Mouse (Mus musculus): ENCODE data around the gene Ttll3. TPM values are rescaled to one million over a fixed set of nuclear protein-coding genes. Genes with fewer than 3 reads are reported as not detected.

Gene Ttll3
- polyA plus RNA-seq, 1 experiment = 1.6 TPM

GRCm38 (mm10) chr6:113441147-113441680 is 52.2 kb downstream of the Ttll3 start:
- Histone ChIP-seq H3ac (ENCODE audit: control insufficient read depth, insufficient read length, low read depth) (no peak overlapping the region), H3K79me3 (ENCODE audit: low read depth) (peaks cover 18% of the 10 kb centered on the region), H3K27me3 (ENCODE audit: control insufficient read depth, insufficient read depth, insufficient read length) (no peaks in the 10 kb centered on the region), H3K4me3 (ENCODE audit: insufficient read depth, poor library complexity, severe bottlenecking) (no peak overlapping the region), H3K79me2 (ENCODE audit: control insufficient read depth, insufficient read depth) (peaks cover 36% of the 10 kb centered on the region), H3K36me3 (ENCODE audit: control insufficient read depth, insufficient read depth) (peaks cover 10% of the 10 kb centered on the region)
- no peak for TF ChIP-seq MAX (IDR thresholded peaks at IDR 0.05)
- TF ChIP-seq CTCF (IDR thresholded peaks at IDR 0.05; ENCODE audit: control insufficient read depth, insufficient read depth, insufficient read length) = peak; percentile 39
- TF ChIP-seq MYOG (IDR thresholded peaks at IDR 0.05; ENCODE audit: control insufficient read depth, extremely low read depth, insufficient read length) = no peak
- no peak for TF ChIP-seq FOSL1 (IDR thresholded peaks at IDR 0.05; ENCODE audit: insufficient read depth, low read length, poor library complexity, severe bottlenecking)
- TF ChIP-seq MYOD1 (IDR thresholded peaks at IDR 0.05; ENCODE audit: control insufficient read depth, insufficient read length, low read depth) = no peak

DNA sequence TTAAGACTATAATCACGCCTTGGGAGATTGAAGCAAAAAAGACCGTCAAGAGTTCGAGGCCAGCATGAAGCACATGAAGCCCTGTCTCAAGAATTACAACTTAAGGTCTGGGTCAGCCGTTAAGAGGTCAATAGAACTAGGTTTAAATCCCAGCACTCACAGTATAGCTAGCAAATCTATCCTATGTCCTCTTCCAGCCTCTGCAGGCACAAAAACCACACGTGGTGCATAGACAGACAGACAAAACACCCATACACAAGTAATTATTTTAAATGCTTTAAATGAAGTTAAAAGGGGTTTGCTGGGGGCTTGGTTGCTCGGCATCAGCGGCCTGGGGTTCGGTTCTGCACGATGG is 53.0 kb downstream of the Ttll3 start:
- H3K4me3 ChIP-seq (ENCODE audit: insufficient read depth, poor library complexity, severe bottlenecking) = peak overlapping the region; percentile 90

DNA sequence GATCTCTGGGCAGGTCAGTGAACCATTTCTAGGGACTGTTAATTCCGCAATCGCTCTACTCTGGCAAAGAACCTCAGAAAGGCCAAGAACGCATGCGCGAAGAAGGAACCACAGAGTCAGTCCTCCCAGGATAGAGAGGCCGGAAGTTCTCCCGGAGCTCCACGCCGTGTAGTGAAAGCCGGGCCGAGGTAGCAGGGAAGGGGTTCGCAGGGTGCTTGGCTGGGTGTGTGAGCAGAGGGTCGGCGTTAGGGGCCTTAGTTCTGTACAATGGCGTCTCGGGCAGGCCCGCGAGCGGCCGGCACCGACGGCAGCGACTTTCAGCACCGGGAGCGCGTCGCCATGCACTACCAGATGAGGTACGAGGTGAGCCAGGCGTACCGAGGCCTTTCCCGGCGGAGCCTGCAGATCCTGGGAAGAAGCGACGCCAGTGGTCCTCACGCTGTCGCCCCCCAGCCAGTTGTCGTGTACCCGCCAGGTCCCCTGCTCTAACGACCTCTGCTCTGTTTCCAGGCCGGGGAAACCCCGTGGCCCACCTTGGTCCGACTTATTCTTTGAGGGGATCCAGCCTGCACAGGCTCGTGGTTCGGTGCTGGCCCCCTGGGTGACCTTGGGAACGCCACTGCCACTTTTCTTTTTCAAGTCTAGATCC is 53.5 kb downstream of the Ttll3 start, which contains the start of gene Jagn1:
Gene Jagn1 (plus strand): TSS at position 128 of the 649 bp plus-strand sequence.
- Histone ChIP-seq H3K79me3 (ENCODE audit: low read depth) (peaks cover 18% of the 10 kb centered on the region), H3K36me3 (ENCODE audit: control insufficient read depth, insufficient read depth) (peaks cover 24% of the 10 kb centered on the region), H3K27me3 (ENCODE audit: control insufficient read depth, insufficient read depth, insufficient read length) (no peaks in the 10 kb centered on the region), H3K79me2 (ENCODE audit: control insufficient read depth, insufficient read depth) (peaks cover 42% of the 10 kb centered on the region), H3ac (ENCODE audit: control insufficient read depth, insufficient read length, low read depth) (peak within 1 kb of the TSS; percentile 90), H3K4me3 (ENCODE audit: insufficient read depth, poor library complexity, severe bottlenecking) (peak within 1 kb of the TSS; percentile 90)
- no peak for TF ChIP-seq MYOD1 (IDR thresholded peaks at IDR 0.05; ENCODE audit: control insufficient read depth, insufficient read length, low read depth)
- peak; percentile 22 for TF ChIP-seq CEBPB (IDR thresholded peaks at IDR 0.05; ENCODE audit: low read depth)
- TF ChIP-seq CTCF (IDR thresholded peaks at IDR 0.05; ENCODE audit: control insufficient read depth, insufficient read depth, insufficient read length) = no peak
- TF ChIP-seq MAX (IDR thresholded peaks at IDR 0.05) = peak; percentile 90

More for the DNA sequence above, 53.0 kb downstream of the Ttll3 start:
- H3K27me3 ChIP-seq (ENCODE audit: control insufficient read depth, insufficient read depth, insufficient read length) = no peaks in the 10 kb centered on the region
- peaks cover 42% of the 10 kb centered on the region for H3K79me2 ChIP-seq (ENCODE audit: control insufficient read depth, insufficient read depth)
- H3K36me3 ChIP-seq (ENCODE audit: control insufficient read depth, insufficient read depth) = peaks cover 19% of the 10 kb centered on the region
- peaks cover 18% of the 10 kb centered on the region for H3K79me3 ChIP-seq (ENCODE audit: low read depth)
- H3ac ChIP-seq (ENCODE audit: control insufficient read depth, insufficient read length, low read depth) = no peak overlapping the region
- no peak for TF ChIP-seq USF1 (IDR thresholded peaks at IDR 0.05; ENCODE audit: low read depth)
- TF ChIP-seq CEBPB (IDR thresholded peaks at IDR 0.05; ENCODE audit: low read depth) = no peak
- no peak for TF ChIP-seq MYOG (IDR thresholded peaks at IDR 0.05; ENCODE audit: control insufficient read depth, extremely low read depth, insufficient read length)
- no peak for TF ChIP-seq CTCF (IDR thresholded peaks at IDR 0.05; ENCODE audit: control insufficient read depth, insufficient read depth, insufficient read length)
- TF ChIP-seq MYOD1 (IDR thresholded peaks at IDR 0.05; ENCODE audit: control insufficient read depth, insufficient read length, low read depth) = no peak
- no peak for TF ChIP-seq FOSL1 (IDR thresholded peaks at IDR 0.05; ENCODE audit: insufficient read depth, low read length, poor library complexity, severe bottlenecking)
- no peak for TF ChIP-seq MAX (IDR thresholded peaks at IDR 0.05)

DNA sequence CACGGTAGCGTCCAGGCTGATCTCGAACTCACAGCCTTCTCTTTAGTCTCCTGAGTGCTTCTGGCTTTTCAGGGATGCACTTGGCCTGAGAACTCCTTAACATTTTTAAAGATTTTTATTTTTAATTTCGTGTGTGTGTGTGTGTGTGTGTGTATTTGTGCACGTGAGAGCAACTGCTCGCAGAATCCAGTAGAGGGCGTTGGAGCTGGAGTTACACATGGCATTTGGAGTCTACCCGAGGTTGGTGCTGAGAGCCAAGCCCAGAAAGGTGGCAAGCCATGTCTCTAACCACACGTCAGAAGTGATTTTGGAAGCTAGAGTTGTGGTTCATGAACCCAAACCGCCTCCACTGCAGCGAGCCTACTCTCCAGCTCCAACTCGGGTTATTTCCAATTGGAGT is 54.0 kb downstream of the Ttll3 start:
- Histone ChIP-seq H3K79me2 (ENCODE audit: control insufficient read depth, insufficient read depth) (peaks cover 42% of the 10 kb centered on the region), H3K27me3 (ENCODE audit: control insufficient read depth, insufficient read depth, insufficient read length) (no peaks in the 10 kb centered on the region), H3K4me3 (ENCODE audit: insufficient read depth, poor library complexity, severe bottlenecking) (peak overlapping the region; percentile 90), H3ac (ENCODE audit: control insufficient read depth, insufficient read length, low read depth) (peak overlapping the region; percentile 90), H3K79me3 (ENCODE audit: low read depth) (peaks cover 18% of the 10 kb centered on the region), H3K36me3 (ENCODE audit: control insufficient read depth, insufficient read depth) (peaks cover 29% of the 10 kb centered on the region)
- TF ChIP-seq CEBPB (IDR thresholded peaks at IDR 0.05; ENCODE audit: low read depth) (no peak), USF1 (IDR thresholded peaks at IDR 0.05; ENCODE audit: low read depth) (no peak), MYOG (IDR thresholded peaks at IDR 0.05; ENCODE audit: control insufficient read depth, extremely low read depth, insufficient read length) (no peak)

- Histone ChIP-seq H3K79me2 (ENCODE audit: control insufficient read depth, insufficient read depth) (peaks cover 42% of the 10 kb centered on the region), H3K4me3 (ENCODE audit: insufficient read depth, poor library complexity, severe bottlenecking) (no peak overlapping the region), H3K27me3 (ENCODE audit: control insufficient read depth, insufficient read depth, insufficient read length) (no peaks in the 10 kb centered on the region), H3K79me3 (ENCODE audit: low read depth) (peaks cover 18% of the 10 kb centered on the region), H3ac (ENCODE audit: control insufficient read depth, insufficient read length, low read depth) (no peak overlapping the region), H3K36me3 (ENCODE audit: control insufficient read depth, insufficient read depth) (peaks cover 34% of the 10 kb centered on the region)
- TF ChIP-seq MYOD1 (IDR thresholded peaks at IDR 0.05; ENCODE audit: control insufficient read depth, insufficient read length, low read depth) = no peak
- TF ChIP-seq FOSL1 (IDR thresholded peaks at IDR 0.05; ENCODE audit: insufficient read depth, low read length, poor library complexity, severe bottlenecking) = no peak
- no peak for TF ChIP-seq USF1 (IDR thresholded peaks at IDR 0.05; ENCODE audit: low read depth)
- TF ChIP-seq MYOG (IDR thresholded peaks at IDR 0.05; ENCODE audit: control insufficient read depth, extremely low read depth, insufficient read length) = no peak
- no peak for TF ChIP-seq CEBPB (IDR thresholded peaks at IDR 0.05; ENCODE audit: low read depth)
- no peak for TF ChIP-seq MAX (IDR thresholded peaks at IDR 0.05)
- no peak for TF ChIP-seq CTCF (IDR thresholded peaks at IDR 0.05; ENCODE audit: control insufficient read depth, insufficient read depth, insufficient read length)
Observed at GRCm38 (mm10) chr6:113444207-113444965, 55.3 kb downstream of the Ttll3 start.

Data from C2C12 (cell line).